8 mouse cellular contexts compared by ENCODE assay signal in genomic region chr2:29124571-29124935, GRCm38 (mm10). TPM values are rescaled to one million over a fixed set of nuclear protein-coding genes. Genes with fewer than 3 reads are reported as not detected.
DNase-seq lines count a peak whose midpoint lies in the region; ATAC-seq and TF ChIP-seq lines count a peak whose summit lies in the region.

No protein-coding gene starts in this region.

- 0% methylated on average over 23 of the region's 24 CpGs for WGBS in cerebellum, adult 2 months
- WGBS in neural tube, embryonic 11.5 days = under 1% methylated on average over 24 of the region's 24 CpGs
- WGBS in limb, embryonic 15.5 days = 0% methylated on average over 20 of the region's 24 CpGs
- under 1% methylated on average over 24 of the region's 24 CpGs for WGBS in stomach, embryonic 16.5 days

- peak; percentile 24 for ATAC-seq in neural tube, embryonic 11.5 days (ENCODE audit: insufficient read depth, low FRiP score, low TSS enrichment)
- no peak for ATAC-seq in limb, embryonic 15.5 days (ENCODE audit: insufficient number of reproducible peaks, low FRiP score, low TSS enrichment, low read depth)
- ATAC-seq in stomach, embryonic 16.5 days (ENCODE audit: insufficient read depth, low FRiP score) = no peak

- H3K27me3 ChIP-seq in cerebellum, adult 2 months (ENCODE audit: control insufficient read depth, insufficient read depth, low read length) = no peaks in the 10 kb centered on the region
- no peaks in the 10 kb centered on the region for H3K27me3 ChIP-seq in neural tube, embryonic 11.5 days (ENCODE audit: control insufficient read depth, insufficient read depth, low read length)
- no peaks in the 10 kb centered on the region for H3K27me3 ChIP-seq in limb, embryonic 15.5 days
- H3K27me3 ChIP-seq in stomach, embryonic 16.5 days (ENCODE audit: control insufficient read depth, insufficient read depth, low read length) = no peaks in the 10 kb centered on the region

- H3K9me3 ChIP-seq in neural tube, embryonic 11.5 days (ENCODE audit: control insufficient read depth, low read length) = no peaks in the 10 kb centered on the region
- no peaks in the 10 kb centered on the region for H3K9me3 ChIP-seq in limb, embryonic 15.5 days
- H3K9me3 ChIP-seq in stomach, embryonic 16.5 days (replicated peaks; ENCODE audit: control insufficient read depth, low read length) = no peaks in the 10 kb centered on the region

- TF ChIP-seq POLR2A in cerebellum, adult 2 months (IDR thresholded peaks at IDR 0.05; ENCODE audit: borderline replicate concordance, insufficient read depth, low read length) = 0 out of 2 replicates have a peak, but pooled peaks have one; percentile 39

- no peak for DNase-seq in cerebellum, adult 2 months
- no peak for DNase-seq in cerebellum, postnatal 4 days (ENCODE audit: low spot score in 2 of 2)
- no peak for DNase-seq in neural tube, embryonic 11.5 days (ENCODE audit: low spot score)
- DNase-seq in neural tube, embryonic 10.5 days (ENCODE audit: extremely low spot score, low spot score) = no peak
- DNase-seq in spleen, postnatal 4 days (ENCODE audit: low spot score in 2 of 2) = no peak
- DNase-seq in adrenal gland, adult 8-10 months = no peak

- H3K4me2 ChIP-seq in neural tube, embryonic 11.5 days (ENCODE audit: low read depth) = peak overlapping the region; percentile 83
- H3K4me2 ChIP-seq in limb, embryonic 15.5 days = peak overlapping the region; percentile 66
- peak overlapping the region; percentile 55 for H3K4me2 ChIP-seq in stomach, embryonic 16.5 days (ENCODE audit: low read depth, low read length)

- H3K27ac ChIP-seq in cerebellum, adult 2 months (ENCODE audit: insufficient read depth, low read length) = peak overlapping the region; percentile 35; the same call in 1 of the 2 replicates
- peak overlapping the region; percentile 94; the same call in 1 of the 2 replicates for H3K27ac ChIP-seq in neural tube, embryonic 11.5 days (ENCODE audit: low read depth, low read length)
- peak overlapping the region; percentile 95 for H3K27ac ChIP-seq in limb, embryonic 15.5 days
- peak overlapping the region; percentile 66; the same call in 1 of the 2 replicates for H3K27ac ChIP-seq in stomach, embryonic 16.5 days (ENCODE audit: low read length)

- TF ChIP-seq CTCF in cerebellum, adult 2 months (IDR thresholded peaks at IDR 0.05; ENCODE audit: borderline replicate concordance, insufficient read depth, low read depth, low read length) = no peak

- peaks cover 3% of the 10 kb centered on the region for H3K4me1 ChIP-seq in cerebellum, adult 2 months (ENCODE audit: control insufficient read depth, insufficient read depth, low read length)
- peaks cover 9% of the 10 kb centered on the region for H3K4me1 ChIP-seq in neural tube, embryonic 11.5 days (ENCODE audit: control insufficient read depth, insufficient read depth, low read length)
- peaks cover 8% of the 10 kb centered on the region for H3K4me1 ChIP-seq in limb, embryonic 15.5 days
- peaks cover 7% of the 10 kb centered on the region for H3K4me1 ChIP-seq in stomach, embryonic 16.5 days (ENCODE audit: control insufficient read depth, insufficient read depth, low read length)

- no peaks in the 10 kb centered on the region; the same call in 1 of the 2 replicates for H3K36me3 ChIP-seq in neural tube, embryonic 11.5 days (ENCODE audit: control insufficient read depth, insufficient read depth, low read length)
- peaks cover 22% of the 10 kb centered on the region for H3K36me3 ChIP-seq in limb, embryonic 15.5 days
- no peaks in the 10 kb centered on the region for H3K36me3 ChIP-seq in stomach, embryonic 16.5 days (ENCODE audit: control insufficient read depth, insufficient read depth, low read length)

- H3K9ac ChIP-seq in neural tube, embryonic 11.5 days (ENCODE audit: low read length) = peak overlapping the region; percentile 49
- peak overlapping the region; percentile 42 for H3K9ac ChIP-seq in limb, embryonic 15.5 days
- peak overlapping the region; percentile 71 for H3K9ac ChIP-seq in stomach, embryonic 16.5 days (ENCODE audit: low read length)

- peak overlapping the region; percentile 79 for H3K4me3 ChIP-seq in cerebellum, adult 2 months (replicated peaks; ENCODE audit: insufficient read depth, low read depth, low read length)
- H3K4me3 ChIP-seq in neural tube, embryonic 11.5 days (ENCODE audit: low read depth, low read length) = peak overlapping the region; percentile 69
- peak overlapping the region; percentile 78 for H3K4me3 ChIP-seq in limb, embryonic 15.5 days
- H3K4me3 ChIP-seq in stomach, embryonic 16.5 days (replicated peaks; ENCODE audit: low read length) = peak overlapping the region; percentile 66

RNA-seq across cellular contexts. Expression of gene Setx, which starts 0.6 kb away (rescaled TPM):
- polyA plus RNA-seq in cerebellum, adult 2 months (2012; rRNA removed) = 16.8 and 17.3 TPM in 2 replicates
- 12.6 and 14.3 TPM in 2 replicates for polyA plus RNA-seq in neural tube, embryonic 11.5 days (2014; fragmentation: Nextera tagmentation; extraction: Ambion mirVana)
- 8.0 and 8.7 TPM in 2 replicates for polyA plus RNA-seq in limb, embryonic 15.5 days (2015; fragmentation: Nextera tagmentation; extraction: Ambion mirVana)
- polyA plus RNA-seq in stomach, embryonic 16.5 days (2015; fragmentation: Nextera tagmentation; extraction: Ambion mirVana) = 8.1 and 8.6 TPM in 2 replicates
- total RNA-seq in adrenal gland, adult 8-10 months (2022) = 10 to 100 TPM; 31.8 to 40.5 (median 36.1) TPM

Comparison
In these comparisons a context has a peak if more than half of its experiments do, and no peak if none do; other contexts are left out.
1. H3K27ac ChIP-seq: peak in every context shown above with its lines; median percentile 95 in limb, embryonic 15.5 days; 94 in neural tube, embryonic 11.5 days; 66 in stomach, embryonic 16.5 days; 35 in cerebellum, adult 2 months.